Mouse (Mus musculus) inflammation-experienced regulatory T-cells, adult 16 weeks (primary cell): Measurements from ENCODE around the gene Chst1. TPM values are rescaled to one million over a fixed set of nuclear protein-coding genes. Genes with fewer than 3 reads are reported as not detected.

ENCODE experiments used
- polyA plus RNA-seq: library from polyadenylated mRNA; unstranded; fragments of 100-300 nt; shearing (Covaris generic); gene quantifications from one replicate; pipeline ENCODE4 v1.2.1, GENCODE M21; 2017

Chst1 gene
- polyA plus RNA-seq = 0.15 TPM

GRCm38 (mm10) chr2:92599487-92600347 is at the start of gene Chst1:
TSS of gene Chst1 (plus strand) at chr2:92599707.

Other genes with a start within 250 kb of the Chst1 start
- gene Pex16, start 225.0 kb upstream of the Chst1 start, polyA plus RNA-seq = 70.1 TPM
- 0.84 TPM for gene Large2, start 224.8 kb upstream of the Chst1 start, polyA plus RNA-seq
- 10.2 TPM for gene 1700029I15Rik, start 217.2 kb upstream of the Chst1 start, polyA plus RNA-seq
- 2.3 TPM for gene Mapk8ip1, start 198.4 kb upstream of the Chst1 start, polyA plus RNA-seq
- gene Cry2, start 165.7 kb upstream of the Chst1 start, polyA plus RNA-seq = 17.3 TPM
- gene Slc35c1, start 139.2 kb upstream of the Chst1 start, polyA plus RNA-seq = 84.2 TPM